Mouse (Mus musculus) urinary bladder, adult 2 months (tissue): ENCODE measurements around the gene Kif26a. TPM values are rescaled to one million over a fixed set of nuclear protein-coding genes. Genes with fewer than 3 reads are reported as not detected.
A peak's percentile ranks its signal among the peaks of the same experiment; 100 is the strongest.

Experiments used
- DNase-seq: peaks from one replicate; pipeline ENCODE4 v3.0.0; 2022; ENCODE audit warnings: low spot score
- polyA plus RNA-seq: library from polyadenylated mRNA; depleted of rRNA; stranded (reverse); fragments of >200 nt; gene quantifications from 2 replicates; pipeline ENCODE4 v1.2.3, GENCODE M21; 2012

Gene Kif26a
- polyA plus RNA-seq, 1 experiment: 8.3 TPM

DNA sequence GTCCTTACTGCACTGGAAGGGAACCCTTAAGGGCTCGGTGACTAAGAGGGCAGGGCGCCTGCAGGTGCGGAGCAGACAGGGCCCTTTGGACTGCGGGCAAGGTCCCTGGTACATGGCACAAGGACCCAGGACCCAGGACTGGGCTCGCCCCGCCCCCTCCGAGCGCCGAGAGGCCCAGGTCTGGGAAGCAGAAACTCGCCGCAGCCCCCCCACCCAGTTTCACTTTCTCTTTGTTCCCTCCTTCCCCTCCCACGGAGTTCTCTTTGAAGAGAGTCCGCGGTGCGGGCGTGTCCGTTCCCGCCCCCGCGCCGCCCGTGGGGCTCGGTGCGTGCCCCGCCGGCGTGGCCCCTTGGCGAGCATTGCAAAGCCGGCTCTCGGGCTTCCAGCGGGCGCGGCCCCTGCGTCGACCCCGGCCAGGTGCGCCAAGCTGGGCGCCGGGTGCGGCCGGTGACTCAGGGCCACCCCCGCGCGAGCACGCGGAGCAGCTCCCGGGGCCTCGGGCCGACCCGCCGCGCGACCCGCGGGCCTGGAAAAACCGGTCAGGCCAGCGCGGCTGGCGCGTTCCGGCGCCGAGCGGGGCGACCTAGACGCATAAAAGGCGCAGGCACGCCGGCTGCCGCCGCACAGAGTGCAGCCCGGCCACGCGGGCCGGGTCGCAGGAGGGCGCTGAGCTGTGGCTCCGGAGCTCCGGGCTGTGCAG lies 15.7 kb upstream of the Kif26a start:
- peak; percentile 83 for DNase-seq

DNA sequence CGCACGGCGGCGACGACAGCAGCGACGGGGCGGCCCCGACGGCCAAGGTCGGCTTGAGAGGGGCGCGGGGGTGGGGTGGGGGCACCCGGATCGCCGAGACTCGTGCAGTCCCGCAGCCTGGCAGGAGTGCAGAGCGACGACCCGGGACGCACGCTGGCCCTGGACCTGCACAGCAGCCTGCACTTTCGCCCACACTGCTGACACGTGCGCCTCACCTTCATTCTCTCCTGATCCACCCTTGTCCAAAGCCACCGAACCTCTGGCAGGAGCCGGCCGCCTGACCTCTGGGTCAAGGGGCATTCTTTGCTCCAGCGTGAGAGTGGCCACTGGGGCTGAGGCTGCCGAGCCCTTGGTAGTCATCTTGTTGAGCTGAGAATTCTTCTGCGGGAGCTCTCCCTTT lies 15.1 kb upstream of the Kif26a start:
- DNase-seq: no peak

DNA sequence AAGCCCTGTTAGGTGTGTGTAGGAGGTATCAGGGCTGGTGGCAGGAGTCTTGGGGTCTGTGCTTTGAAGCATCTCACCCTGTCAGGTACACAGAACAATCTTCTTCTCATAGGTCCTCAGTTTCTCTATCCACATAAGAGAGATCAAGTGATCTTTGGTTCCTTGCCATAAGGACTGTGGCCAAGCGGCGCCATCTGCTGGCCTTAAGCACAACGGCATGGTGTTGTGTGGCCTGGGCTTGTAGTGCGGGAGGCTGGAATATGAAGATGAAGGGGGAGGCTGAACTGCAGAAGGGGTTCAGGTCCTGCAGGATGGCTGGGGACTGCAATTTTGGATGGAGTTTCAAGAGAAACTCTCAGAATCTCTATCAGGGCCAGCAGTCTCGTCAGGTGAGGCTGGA lies 5.8 kb upstream of the Kif26a start:
- no peak for DNase-seq

DNA sequence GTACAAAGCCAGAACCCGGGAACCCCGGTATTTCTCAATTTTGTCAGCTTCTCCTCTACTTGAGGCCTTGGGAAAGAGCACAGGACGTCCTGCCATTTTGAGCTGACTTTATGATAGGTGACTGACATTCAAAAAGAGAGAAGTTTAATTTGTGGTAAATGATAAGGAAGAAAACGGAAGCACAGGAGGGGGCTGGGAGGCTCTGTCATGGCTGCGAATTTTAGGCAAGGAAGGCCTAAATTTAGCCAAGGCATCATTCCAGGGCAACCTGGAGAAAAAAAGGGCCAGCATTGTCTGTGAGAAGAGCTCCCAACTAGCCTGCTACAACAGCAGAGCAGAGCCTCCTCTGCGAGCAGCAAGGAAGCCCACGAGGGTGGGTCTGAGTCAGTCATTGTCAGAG lies 5.3 kb upstream of the Kif26a start:
- DNase-seq: no peak

DNA sequence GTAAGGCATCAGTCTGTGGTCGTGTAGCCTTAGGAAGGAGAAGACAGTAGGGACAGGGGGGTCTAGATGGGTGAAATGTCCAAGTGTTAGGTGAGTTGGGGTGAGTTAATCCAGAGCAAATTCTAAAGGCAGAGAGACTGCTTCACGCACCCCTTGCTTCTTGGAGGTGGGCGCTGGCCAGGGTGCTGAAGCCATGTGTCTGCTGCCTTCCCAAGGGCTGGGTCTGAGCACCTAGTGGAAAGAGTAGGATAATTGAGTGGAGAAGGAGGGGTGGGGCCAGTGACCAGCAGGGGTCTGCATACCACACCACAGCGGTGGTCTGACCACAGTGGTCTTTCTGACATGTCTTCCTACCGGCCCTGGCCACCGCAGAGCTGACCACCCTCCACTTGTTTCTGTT lies 4.7 kb upstream of the Kif26a start:
- DNase-seq: no peak

DNA sequence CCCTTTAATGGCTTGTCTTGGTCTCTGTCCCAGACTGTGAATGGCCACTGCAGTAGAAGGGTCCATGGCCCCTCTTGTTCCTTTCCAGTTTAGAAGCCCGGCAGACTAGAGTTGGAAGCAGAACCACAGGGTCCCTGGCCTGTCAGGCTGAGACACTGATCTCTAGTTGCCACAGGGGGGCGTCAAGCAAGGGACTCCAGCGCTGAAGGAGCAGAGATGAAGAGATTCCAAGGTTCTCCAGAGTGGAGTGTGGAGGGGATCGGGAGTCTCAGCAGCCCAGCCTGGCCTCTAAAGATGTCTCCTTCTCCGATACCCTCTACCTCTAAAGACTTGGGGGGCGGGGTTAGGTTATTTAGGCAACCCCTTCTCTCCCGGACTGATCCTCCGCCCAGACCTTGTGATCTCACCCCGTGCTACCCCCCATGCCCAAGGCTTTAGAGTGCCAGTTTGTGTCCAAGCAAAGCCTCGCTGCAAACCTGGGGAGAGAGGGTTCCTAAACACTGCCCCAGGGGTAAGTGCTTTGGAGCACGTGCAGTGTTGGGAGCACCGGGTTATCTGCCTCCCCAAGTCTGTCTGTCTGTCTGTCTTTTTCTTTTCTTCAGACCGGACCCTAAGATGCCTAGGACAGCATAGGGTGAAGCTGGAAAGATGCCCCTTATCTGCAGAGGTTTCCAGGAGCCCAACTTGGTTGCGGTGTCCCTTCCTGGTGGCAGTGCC lies 2.7 kb upstream of the Kif26a start:
- DNase-seq: no peak

DNA sequence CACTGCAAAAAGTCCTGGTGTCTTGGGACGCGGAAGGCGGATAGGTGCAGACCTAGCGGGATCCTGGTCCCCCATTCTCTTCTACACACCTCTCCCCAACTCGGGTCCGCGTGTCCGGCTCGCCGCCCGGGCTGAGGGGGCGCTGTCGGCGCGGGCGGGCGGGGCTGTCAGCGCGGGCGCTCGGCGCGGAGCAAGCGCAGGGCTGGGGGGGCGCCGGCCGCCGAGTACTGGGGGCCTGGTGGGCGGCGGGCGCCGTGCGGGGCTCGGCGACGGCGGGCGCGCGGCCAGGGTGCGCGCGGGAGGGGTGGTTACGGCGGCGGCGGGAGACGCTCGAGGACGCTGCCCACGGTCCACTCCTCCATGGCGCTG lies 2.2 kb upstream of the Kif26a start:
- DNase-seq: no peak

DNA sequence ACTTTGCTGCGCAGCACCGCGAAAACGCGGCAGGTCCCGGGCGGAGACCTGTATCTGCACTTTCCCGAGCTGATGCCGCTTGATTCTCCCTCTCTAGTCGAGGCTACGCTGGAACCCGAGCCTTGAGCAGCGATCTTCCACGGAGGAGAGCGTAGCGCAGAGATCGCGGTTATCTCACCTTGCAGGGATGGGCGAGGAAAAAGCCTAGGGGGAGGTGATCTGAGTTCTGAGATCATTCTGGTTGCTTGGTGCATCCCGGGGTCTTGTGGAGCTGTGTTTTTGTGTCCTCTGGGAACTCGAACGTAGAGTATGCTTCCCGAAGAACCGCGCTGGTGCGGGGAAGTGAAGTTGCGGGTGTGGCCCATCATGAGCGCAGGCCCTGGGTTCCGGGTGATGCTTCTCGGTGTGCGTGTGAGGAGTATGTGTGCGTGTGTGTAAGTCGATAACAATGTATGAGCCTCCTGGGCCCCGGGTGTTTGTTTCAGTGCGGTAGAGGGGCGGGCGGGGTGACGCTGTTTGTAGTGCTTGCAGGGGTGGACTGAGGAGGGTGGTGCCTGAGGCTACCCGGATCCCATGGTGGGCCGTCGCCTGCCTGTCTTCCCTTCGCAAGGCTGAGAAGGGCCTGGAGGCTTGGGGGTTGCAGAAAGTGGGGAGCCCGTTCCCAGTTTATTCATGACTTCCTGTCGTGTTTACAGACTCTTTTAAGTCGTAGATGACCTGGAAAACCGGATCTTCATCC lies 1.5 kb upstream of the Kif26a start:
- no peak for DNase-seq

DNA sequence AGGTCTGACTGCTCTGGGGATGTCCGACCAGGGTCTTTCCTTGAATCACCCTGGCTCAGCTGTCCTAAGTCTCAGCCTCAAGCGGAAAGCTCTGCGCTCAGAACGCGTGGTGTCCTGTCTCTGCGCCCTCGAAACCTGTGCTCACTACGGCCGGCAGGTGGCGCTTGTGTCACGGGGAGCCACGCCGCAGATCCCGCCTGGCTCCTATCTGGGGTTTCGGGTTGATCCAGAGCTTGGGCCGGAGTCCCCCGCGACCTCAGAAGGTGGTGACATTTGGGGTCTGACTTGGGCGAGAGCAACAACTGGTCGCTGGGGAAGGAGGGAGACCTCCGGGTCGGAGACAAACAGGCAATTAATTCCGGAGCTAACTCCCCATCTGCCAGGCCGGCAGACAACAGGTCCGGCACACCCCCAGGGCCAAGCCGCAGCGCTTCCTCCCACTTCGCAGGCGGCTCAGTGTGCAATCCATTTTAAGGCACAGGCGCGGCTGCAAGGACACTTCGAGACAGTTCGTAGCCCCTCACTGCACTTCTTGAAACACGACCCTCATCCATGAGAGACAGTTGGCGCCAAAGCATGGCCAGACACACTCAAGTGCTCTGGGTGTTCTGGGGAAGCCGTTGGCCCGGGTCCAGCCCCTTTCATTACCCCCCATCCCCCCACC lies 665 bp upstream of the Kif26a start:
- DNase-seq: peak; percentile 83

DNA sequence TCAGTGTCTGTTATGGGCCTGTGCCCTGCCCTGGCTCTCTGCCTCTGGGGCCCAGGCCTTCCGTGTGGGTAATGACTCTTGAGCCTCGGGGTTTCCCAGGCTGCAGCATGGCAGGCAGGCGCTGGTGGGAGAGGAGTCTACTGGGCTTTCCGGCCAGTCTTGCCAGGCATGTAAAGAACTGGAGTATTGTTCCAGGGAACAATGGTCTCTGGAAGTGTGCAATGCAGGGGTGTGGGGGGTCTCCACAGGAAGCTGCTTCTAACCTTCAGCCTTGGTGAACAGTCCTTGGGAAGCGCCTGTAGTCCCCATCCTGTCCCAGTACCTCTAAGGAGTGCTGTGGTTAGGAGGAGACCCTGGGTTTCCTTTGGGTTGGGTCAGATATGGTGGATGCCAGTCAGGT lies 1.4 kb downstream of the Kif26a start:
- no peak for DNase-seq

DNA sequence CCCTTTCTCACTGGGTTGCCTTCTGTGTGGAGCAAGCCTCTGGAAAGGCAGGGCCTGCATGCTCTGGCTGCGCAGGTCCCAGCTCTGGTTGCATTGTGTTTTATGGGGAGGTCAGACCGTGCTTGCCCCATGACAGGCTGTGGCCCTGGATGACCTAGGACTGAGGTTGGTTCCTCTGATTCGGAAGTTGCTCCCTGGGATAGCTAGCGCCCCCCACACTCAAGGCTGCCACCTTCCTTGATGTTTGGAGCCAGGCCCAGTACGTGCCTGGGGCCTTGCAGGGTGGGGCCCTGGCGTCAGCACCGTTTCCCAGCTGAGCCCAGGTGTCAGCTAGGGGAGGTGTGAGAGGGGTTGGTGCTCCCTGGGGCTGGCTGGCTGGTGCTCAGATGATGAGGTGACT lies 4.0 kb downstream of the Kif26a start:
- DNase-seq: no peak

DNA sequence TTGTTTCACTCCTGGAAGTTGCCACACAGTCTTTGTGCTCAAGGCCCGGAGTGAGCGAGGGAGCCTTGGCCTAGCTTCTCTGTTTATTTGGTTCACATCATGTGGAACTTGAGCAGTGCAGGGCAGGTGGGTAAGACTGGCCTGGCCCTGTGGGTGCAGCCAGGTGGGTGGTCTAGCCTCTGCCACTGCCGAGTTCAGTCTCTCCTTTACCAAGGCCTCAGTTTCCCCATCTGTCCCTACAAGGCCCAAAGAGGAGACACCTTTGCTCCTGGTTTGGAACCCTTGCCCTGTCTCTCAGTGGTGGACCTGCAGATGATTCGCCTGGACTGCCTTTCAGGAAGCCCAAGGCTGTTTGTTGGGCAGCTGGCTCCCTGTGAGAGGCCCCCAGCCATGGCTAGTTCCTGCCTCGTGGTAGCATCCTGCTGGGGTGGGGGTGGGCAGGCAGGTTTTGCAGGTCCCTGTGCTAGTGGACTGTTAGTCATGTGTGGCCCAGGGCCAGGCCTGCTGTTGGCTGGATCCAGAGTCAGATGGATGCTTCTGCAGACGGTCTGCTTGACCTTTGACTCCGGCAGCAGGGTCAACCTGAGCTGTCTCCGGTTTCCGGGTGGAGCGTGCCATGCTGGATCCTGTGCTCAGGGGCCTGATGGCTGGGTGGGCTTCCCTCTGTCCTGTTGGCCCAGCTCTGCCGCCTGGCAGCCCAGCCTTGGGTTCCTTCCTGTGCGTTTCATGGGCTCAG lies 5.4 kb downstream of the Kif26a start:
- DNase-seq: no peak

DNA sequence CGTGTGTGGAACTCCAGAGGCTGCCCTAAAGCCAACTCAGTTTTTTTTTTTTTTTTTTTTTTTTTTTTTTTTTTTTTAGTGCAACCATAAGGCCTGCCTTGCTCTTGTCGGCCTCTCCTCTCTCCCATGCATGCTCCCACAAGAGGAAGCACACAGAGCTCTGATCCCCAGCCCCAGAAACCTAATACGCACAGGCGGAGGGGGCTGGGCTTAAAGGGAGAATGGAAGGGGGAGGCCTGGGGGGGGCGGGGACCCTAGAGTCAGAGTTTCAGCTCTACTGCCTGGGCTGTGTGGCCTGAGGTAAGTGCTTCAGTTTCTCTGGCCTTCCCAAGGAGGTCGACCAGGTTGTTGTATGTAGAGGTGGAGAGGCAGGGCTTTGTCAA lies 6.0 kb downstream of the Kif26a start:
- no peak for DNase-seq

DNA sequence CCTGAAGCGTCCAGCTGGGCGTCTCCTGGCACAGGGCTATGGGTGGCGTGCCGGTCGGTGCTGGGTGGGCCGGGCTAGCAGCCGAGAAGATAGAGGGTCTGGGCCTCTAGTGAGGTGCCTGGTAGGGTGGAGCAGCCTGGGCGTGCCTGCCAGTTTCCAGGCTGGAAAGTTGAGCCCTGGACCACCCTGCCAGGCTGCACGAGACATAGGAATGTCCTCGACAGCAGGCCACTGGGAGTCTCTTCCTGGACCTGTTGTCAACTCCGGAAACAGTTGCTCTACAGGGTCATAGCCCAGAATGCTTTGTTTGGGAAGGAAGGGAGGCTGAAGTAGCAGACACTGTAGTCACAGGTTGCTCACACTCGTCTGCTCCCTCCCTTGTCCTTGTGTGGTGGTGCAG lies 7.6 kb downstream of the Kif26a start:
- DNase-seq: no peak

DNA sequence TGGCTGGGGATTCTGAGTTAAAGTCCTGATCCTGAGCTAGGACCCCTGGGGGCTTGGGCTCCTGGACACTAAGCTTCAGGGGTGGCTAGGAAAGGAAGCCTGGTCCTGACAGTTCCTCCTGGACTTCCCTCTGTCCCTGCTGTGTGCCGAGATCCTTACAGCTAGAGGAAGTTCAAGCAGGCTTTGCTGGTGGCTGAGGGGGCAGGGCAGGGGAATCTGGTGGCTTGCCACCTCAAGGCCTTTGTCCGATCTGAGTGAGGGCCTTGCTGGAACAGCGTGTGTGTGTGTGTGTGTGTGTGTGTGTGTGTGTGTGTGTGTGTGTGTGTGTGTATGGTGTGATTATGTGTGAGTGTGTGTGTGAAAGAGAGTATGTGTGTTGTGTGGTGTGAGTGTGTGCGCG lies 8.5 kb downstream of the Kif26a start:
- no peak for DNase-seq

DNA sequence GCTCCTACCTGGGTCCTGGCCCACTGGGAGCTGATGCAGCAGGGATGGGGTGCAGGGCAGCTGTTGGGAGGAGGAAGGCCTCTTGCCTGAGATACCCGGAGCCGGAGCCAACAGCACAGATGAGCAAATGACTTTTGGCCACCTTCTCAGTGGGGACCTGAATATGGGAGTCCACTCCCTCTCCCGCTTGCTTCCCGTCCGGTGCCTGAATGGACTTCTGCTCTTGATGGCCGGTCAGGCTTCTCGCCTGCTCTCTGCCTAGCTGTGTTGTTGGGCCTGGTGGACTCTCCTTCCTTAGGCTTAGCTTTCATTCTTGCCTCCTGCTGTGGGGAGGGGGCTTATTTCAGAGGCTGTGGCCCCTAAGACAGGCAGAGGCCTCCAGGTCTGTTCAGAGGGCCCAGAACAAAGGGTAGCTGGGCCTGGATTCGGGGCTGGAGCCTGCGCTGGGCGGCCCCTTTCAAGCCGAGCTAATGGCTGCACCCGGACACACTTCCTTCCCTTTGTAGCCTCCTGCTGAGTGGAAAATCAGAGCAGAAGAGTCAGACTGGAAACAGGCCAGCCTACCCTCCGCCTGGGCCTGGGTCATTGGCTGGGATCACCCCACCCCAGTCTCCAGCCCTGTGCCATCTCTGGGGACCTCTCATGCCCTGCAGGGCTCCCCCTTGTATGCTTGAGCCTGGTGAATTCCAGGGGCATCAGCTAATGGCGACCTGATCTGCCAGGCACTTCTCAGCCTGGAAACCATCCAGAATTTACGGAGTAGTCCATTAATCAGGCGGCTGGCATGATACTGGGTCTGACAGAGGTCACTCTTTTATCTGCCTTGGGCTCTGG lies 9.4 kb downstream of the Kif26a start:
- no peak for DNase-seq

DNA sequence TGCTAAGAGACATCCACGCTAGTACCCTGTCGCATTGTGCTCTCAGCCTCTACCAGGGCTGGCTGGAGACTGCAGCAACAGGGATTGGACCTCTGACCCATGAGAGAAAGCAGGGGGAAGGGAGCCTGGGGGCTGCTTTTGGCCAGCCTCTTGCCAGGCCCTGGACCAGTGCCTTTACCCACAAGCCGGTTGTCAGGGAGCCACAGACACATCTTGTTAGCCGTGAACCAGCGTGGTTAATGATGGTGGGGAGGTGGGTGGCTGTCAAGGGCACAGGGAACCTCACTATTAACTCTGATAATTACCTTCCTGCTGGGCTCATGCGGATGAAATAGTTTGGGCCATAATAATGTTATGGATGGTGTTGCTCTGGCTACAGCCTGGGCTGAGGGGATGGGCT lies 10.8 kb downstream of the Kif26a start:
- DNase-seq: no peak

DNA sequence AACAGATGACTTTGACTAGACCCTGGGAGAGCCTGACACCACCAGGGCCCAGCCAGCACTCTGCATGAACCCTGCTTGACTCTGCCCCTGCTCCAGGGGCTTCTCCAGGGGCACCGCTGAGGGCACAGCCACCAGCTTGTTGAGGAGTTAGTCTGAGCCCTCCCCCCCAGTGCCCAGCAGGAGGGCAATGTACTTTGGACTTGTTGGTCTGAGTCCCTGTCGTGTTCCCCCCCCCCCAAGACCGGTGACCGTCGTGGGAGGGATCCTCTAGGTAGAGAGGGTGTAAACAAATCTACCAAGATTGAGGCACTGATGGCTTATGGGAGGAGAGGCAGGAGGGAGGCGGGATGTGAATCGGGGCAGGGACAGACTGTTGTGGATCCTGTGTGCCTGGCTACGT lies 12.2 kb downstream of the Kif26a start:
- no peak for DNase-seq

DNA sequence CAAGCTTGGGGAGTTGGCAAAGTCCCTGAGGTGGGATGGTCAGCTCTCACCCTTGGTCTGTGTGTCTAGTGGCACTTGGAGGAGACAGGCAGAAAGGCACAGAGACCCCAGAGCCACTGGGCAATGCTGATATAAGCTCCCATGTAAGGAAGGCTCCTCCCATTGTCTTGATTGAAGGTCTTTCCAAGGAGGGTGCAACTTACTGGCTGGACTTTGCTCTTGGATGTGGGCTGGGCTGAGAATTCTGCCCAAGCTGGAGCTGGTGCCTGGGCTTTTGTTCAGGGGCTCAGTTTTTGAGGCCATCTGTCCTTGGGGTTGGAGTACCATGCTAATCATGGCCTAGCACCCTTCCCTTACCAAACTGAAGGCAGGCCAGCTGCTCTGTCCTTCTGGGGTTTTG lies 12.8 kb downstream of the Kif26a start:
- no peak for DNase-seq

DNA sequence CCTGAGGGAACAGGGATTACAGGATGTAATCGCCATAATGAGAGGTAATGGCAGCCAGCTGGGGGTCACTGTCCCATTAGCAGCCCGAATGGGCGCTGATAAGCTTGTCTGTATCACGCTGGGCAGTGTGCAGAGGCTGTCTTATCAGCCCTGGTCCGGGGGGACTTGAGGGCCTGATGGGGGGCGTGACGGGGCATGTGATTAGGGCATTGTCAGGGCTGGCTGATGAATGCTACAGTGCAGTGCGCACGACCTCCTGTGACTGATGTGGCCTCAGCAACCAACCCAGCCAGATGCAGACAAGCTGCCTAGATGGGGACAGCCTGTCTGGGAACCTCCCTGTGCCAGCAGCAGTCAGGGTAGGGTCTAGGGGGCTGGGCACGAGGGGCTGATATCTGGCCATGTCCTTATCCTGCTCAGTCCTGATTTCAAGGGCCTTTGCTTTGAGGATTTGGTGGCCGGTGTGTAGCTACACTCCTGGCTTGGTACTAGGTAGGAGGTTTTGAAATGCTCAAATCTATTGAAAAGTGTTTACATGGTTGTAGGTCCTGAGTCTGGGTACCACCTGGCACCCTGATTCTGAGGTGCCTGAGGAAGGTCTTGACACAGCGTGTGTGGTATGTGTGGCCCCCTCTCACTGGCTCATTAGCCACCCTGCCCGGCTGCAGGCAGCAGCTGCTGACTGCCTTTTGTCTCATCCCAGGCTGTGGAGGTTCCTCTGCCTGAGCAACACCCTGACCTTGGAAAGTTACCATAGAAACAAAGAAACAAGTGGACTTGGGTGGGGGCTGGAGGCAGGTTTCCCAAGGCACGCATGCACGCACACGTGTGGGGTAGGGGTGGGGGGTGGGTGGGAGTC lies 18.2 kb downstream of the Kif26a start:
- DNase-seq: no peak
